Mouse (Mus musculus): ENCODE results near the gene Gm30302.

Gm30302 gene

DNA sequence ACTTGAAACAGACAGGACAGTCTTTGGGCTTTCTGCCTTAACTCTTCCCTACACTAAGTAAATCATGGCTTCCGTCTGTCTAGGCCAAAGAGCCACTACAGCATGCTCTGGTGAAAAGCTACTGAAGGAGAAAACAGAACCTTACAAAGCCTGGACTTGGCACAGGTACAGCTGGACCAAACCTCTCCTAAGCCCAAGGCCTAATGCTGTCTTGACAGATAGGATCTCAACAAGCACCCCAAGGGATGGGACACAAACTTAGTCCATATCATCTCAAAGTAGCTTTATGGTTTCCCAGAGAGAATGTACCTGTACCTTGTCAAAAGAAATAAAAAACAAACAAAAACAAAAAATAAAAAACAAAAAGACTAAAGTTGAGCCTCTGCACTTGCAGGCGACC lies 62.4 kb downstream of the Gm30302 start:
- DNase-seq: no peak
